Mouse (Mus musculus) C2C12 (cell line): ENCODE measurements around the gene Lpp.

ENCODE experiments used
- CTCF ChIP-seq: IDR thresholded peaks from one replicate; pipeline ENCODE4 v1.5.1; 2011; ENCODE audit not compliant: control insufficient read depth, insufficient read depth, insufficient read length
- USF1 ChIP-seq: IDR thresholded peaks from one replicate; pipeline ENCODE4 v1.6.1; 2011; ENCODE audit warnings: low read depth, mild to moderate bottlenecking, control low read depth, moderate library complexity

DNA sequence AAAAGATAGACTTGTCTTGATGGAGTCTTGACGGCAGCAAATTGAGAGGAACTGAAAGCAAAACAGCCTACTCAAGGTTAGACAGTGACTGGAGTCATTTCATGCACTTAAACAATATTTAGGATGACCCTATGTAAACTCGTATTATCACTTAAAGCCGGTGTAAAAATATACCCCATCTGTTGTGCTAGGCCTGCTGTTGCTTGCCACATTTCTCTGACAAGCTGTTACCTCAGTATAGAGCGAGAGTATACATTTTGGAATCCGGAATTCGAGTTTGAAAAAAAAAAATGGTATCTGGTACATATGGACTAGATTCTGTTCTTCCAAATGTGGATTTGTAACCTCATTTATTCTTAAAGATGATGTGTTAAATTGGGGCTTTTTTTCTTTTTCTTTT, 416.5 kb downstream of the Lpp start:
- no peak for TF ChIP-seq USF1
- no peak for TF ChIP-seq CTCF
